Mouse (Mus musculus) heart, postnatal 10 days (tissue): ENCODE measurements around the gene 1810010H24Rik. TPM values are rescaled to one million over a fixed set of nuclear protein-coding genes. Genes with fewer than 3 reads are reported as not detected.
"Not testable (repeated sequence)": the region's sequence is repeated elsewhere in the genome, so short reads cannot be mapped to it uniquely, and the experiment has no call there.

Experiments used
- DNase-seq, 2 experiments: peaks; one replicate each; pipeline ENCODE4 v3.0.0; 2021
- intact Hi-C: fragments of 180-260 bp; cut with DNase I; formaldehyde crosslinking; loops from one replicate; pipeline ENCODE4 v1.15.1; 2025
- total RNA-seq, 2 experiments: library from RNA; stranded (reverse); gene quantifications; 2 replicates each; pipeline ENCODE4 v1.2.3; 2021

The 1810010H24Rik gene
- 1 to 10 TPM; 3.2 to 3.8 TPM for total RNA-seq

- intact Hi-C loops, result no loop called here
- DNase-seq, result peak; percentile 45 to 61
Measured at GRCm38 (mm10) chr11:107025411-107026321, at the start of gene 1810010H24Rik. 1810010H24Rik (plus strand) TSS chr11:107025681.

- intact Hi-C loops, result loop anchor here (10.0 kb wide), 1 partner anchor 331 kb away; no protein-coding TSS in a partner anchor
- peak; percentile 86 to 90 for DNase-seq
Measured at GRCm38 (mm10) chr11:106976194-106976593, 49.3 kb upstream of the 1810010H24Rik start.

- peak; percentile 86 to 88 for DNase-seq
- intact Hi-C loops, result loop anchor here (2.0 to 5.0 kb wide), 2 partner anchors 60 to 193 kb away; partner anchors contain the start of genes Cep95, Ddx5 and Smurf2
Measured at GRCm38 (mm10) chr11:106980455-106980854, 45.0 kb upstream of the 1810010H24Rik start.

GRCm38 (mm10) chr11:106981787-106982186 lies 43.7 kb upstream of the 1810010H24Rik start:
- intact Hi-C loops, result loop anchor here (2.0 to 5.0 kb wide), 2 partner anchors 61 to 194 kb away; partner anchors contain the start of genes Cep95, Ddx5 and Smurf2
- DNase-seq, result no peak

- no peak for DNase-seq
- intact Hi-C loops, result loop anchor here (5.0 kb wide), 1 partner anchor 195 kb away; the partner anchor contains the start of genes Cep95 and Ddx5
Measured at GRCm38 (mm10) chr11:106982351-106982750, 43.1 kb upstream of the 1810010H24Rik start.

GRCm38 (mm10) chr11:106985979-106986604 lies 39.4 kb upstream of the 1810010H24Rik start:
- intact Hi-C loops, DNase-seq: not testable (repeated sequence)

- no peak for DNase-seq
- intact Hi-C loops, result no loop called here
Measured at GRCm38 (mm10) chr11:106987384-106987783, 38.1 kb upstream of the 1810010H24Rik start.

- peak; percentile 60 to 74 for DNase-seq
- intact Hi-C loops, result loop anchor here (5.0 kb wide), 1 partner anchor 138 kb away; the partner anchor contains the start of gene Bptf
Measured at GRCm38 (mm10) chr11:106994246-106995085, 31.0 kb upstream of the 1810010H24Rik start.

GRCm38 (mm10) chr11:106996492-106996891 lies 29.0 kb upstream of the 1810010H24Rik start:
- intact Hi-C loops, result loop anchor here (5.0 kb wide), 1 partner anchor 136 kb away; the partner anchor contains the start of gene Bptf
- not testable (repeated sequence) for DNase-seq

- intact Hi-C loops, result loop anchor here (5.0 kb wide), 1 partner anchor 134 kb away; the partner anchor contains the start of gene Bptf
- DNase-seq, result no peak
Measured at GRCm38 (mm10) chr11:106997976-106998375, 27.5 kb upstream of the 1810010H24Rik start.

GRCm38 (mm10) chr11:106998651-106999150 lies 26.8 kb upstream of the 1810010H24Rik start:
- peak in 1 of 2 experiments; percentile 35 for DNase-seq
- intact Hi-C loops, result loop anchor here (5.0 kb wide), 1 partner anchor 134 kb away; the partner anchor contains the start of gene Bptf

GRCm38 (mm10) chr11:106999151-106999948 lies 26.1 kb upstream of the 1810010H24Rik start, which contains the start of gene Kpna2:
Kpna2 (minus strand) TSS chr11:106999541.
- peak; percentile 93 to 94 for DNase-seq
- intact Hi-C loops, result loop anchor here (5.0 kb wide), 1 partner anchor 133 kb away; the partner anchor contains the start of gene Bptf

GRCm38 (mm10) chr11:106999949-107000513 lies 25.4 kb upstream of the 1810010H24Rik start:
- DNase-seq, result no peak
- intact Hi-C loops, result loop anchor here (5.0 kb wide), 1 partner anchor 132 kb away; the partner anchor contains the start of gene Bptf

GRCm38 (mm10) chr11:107001760-107002675 lies 23.5 kb upstream of the 1810010H24Rik start:
- intact Hi-C loops, result no loop called here
- DNase-seq, result peak in 1 of 2 experiments; percentile 55

GRCm38 (mm10) chr11:107005538-107005937 lies 19.9 kb upstream of the 1810010H24Rik start:
- no peak for DNase-seq
- intact Hi-C loops, result no loop called here

GRCm38 (mm10) chr11:107010447-107010846 lies 15.0 kb upstream of the 1810010H24Rik start:
- intact Hi-C loops, result no loop called here
- no peak for DNase-seq

- intact Hi-C loops, result no loop called here
- DNase-seq, result no peak
Measured at GRCm38 (mm10) chr11:107011171-107011570, 14.3 kb upstream of the 1810010H24Rik start.
